Mouse (Mus musculus): ENCODE results near the gene Klc4.

Klc4 gene

DNA sequence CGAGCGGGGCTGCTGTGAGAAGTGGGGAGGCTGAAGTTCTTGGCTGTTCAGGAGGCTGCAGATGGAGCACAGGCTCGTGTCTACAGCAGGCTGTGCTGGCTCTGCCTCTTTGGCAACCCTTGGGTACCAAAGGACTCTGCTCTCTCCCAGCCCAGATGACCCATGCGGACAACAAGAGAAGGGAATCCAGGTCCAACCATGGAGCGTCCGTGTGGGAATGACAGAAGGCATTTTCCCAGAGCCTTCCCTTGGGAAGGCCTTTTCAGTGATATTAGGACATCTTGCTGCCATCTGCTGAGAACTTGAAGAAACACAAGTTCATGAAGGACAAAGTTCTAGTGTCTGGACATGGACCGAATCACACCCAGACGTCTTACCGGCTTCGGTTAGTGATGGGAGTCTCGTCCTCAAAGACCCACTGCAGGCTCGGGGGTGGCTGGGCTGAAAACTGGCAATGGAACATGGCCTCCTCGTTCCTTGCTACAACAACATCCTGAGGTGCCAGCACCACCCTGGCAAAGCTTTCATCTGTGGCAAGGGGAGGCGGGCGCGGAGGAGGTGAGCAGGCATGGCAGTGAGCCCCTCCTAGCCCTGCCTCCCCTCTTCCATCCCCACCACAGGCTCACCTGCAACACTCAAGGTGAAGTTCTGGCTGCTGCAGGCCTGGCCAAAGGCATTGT, 56.0 kb downstream of the Klc4 start:
- DNase-seq (ENCODE audit: low read depth, low spot score): no peak

DNA sequence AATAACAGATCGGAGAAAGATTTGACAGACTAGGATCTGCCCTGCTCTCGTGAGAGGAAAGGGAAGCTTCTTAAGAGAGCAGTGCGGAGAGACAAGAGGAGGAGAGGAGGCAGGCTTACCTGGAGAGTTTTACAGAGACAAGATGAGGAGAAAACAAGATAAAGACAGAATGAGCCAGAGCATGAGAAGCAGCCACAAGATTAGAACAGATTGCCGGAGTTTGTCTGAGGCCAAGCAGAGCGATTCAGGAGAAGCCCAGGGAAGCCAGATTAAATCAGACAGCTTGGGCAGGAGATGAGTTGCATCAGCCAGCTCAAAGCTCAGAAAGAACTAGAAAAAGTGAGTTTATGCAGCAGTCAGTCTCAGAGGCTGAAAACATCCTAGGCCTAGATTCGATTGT, 56.9 kb downstream of the Klc4 start:
- no peak for DNase-seq (ENCODE audit: low read depth, low spot score)

DNA sequence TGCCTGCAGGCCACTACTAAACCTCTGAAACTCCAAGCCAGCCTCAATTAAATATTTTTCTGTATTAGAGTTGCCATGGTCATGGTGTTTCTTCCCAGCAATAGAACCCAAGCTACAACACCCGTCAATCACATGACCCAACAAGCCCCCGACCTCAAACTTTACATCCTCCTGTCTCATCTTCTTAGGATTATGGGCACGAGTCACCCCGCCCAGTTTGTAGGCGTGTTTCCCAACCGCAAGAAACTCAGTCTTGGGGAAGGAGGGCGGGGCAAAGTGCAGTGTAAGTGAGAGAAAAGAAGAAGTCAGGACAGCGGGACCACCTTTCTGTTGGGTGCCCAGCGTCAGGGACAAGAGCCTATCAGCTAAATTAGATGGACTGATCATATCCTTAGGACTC, 57.6 kb downstream of the Klc4 start:
- no peak for DNase-seq (ENCODE audit: low read depth, low spot score)

DNA sequence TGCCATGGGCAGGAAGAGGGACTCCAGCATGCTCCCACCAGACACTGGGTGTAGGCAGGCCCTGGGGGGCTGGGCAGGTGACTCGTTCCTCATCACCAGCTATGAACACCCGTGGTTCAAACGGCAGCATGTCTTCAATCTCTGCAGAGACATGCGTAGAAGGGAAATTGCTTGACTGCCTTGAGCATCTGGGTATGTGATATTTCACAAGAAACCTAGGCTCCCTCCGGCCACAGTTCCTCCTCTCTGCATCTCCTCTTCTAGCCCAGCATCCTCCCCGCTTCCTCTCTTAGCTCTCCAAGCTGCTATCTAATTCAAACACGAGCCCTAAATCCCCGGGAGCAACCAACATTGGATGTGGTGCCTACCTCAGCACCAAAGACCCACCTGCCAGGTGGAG, 59.5 kb downstream of the Klc4 start:
- no peak for DNase-seq (ENCODE audit: low read depth, low spot score)

All from telencephalon, adult 2 months (tissue).